Mouse (Mus musculus): ENCODE measurements at regions not wholly inside any gene's neighbourhood (a gene's known extent, or its start where the extent isn't known, plus 50 kb on each side); places are given as distances from the start of the nearest gene placed in this dataset.

DNA sequence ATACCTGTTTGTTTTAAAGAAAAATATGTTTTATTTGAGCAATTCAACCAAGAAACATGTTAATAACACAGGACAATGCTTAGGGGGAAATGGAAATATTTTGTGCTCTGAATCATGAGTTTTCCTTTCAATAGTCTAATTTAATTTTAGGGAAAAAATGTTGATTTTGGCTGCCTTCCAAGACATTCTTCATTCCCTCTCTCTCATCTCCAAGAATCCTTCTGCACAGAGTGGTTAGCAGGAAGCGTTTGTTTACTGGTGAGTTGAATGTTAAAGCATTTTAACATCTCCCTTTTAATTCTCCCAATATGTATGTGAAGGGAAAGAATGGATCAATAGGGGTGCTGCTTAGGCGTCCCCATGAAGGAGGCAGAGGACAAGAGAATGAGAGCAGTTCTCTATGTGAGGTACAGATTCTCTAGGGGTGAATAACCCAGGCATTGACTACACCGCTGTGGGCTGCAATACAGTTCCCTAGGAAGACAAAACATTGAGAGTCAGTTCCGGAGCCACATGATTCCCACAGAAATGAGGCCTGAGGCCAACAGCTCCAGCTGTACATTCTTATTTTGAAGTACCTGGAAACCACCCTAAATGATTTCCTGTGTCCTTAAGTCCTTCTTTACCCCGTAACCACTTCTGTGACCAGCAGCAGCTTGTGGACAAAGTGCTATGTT is 512.7 kb downstream of the Rfpl4b start:
- TF ChIP-seq CTCF (IDR thresholded peaks at IDR 0.05; ENCODE audit: low read depth) (no peak), EP300 (IDR thresholded peaks at IDR 0.05; ENCODE audit: low read depth) (no peak)
